Mouse (Mus musculus) heart, postnatal 0 days (tissue): ENCODE measurements around the gene Chst12.

ENCODE experiments used
- CTCF ChIP-seq: IDR thresholded peaks from 2 replicates; pipeline ENCODE4 v1.5.1; 2016; ENCODE audit warnings: antibody characterized with exemption, control low read depth, low read depth
- EP300 ChIP-seq: IDR thresholded peaks from 2 replicates; pipeline ENCODE4 v1.6.1; 2016; ENCODE audit warnings: antibody characterized with exemption, low read depth

DNA sequence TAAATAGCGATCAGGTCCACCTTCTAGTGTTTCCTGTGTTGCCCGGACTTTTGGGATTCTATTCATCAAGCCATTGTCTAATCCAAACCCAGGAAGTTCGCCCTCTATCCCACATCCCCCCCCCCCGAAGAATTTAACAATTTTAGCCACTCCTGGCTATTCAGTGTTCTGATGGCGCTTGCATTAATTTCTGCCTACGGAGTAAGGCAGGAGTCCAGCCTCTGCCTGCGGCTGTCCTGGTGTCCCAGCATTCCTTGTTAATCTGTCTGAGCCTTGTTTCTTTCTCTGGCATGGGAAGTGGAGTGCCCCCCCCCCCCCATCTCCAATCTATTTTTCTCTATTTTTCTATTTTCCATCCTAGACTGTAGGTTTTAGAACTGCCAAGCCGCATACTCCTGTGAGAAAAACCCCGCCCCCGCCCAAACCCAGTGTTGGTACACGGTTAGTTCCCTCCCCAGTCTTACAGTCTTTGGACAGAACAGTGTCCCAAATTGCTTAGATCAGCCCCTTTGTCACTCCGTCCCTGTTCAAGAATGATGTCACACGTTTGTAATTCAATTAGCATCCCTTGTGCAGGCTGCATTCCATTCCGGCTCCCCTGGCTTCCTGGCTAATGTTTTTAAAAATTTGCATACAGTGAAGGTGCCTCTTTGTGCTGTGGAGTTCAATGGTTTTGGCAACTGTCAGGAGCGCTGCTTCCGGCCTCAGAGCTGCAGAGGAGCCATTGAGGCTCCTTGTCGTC, 44.1 kb downstream of the Chst12 start:
- TF ChIP-seq EP300 (no peak), CTCF (no peak)
